Mouse (Mus musculus) heart, embryonic 12.5 days (tissue): ENCODE results near the gene Slc27a5. TPM values are rescaled to one million over a fixed set of nuclear protein-coding genes. Genes with fewer than 3 reads are reported as not detected.

Source experiments
- ATAC-seq: fragments of 200-750 bp; cut with Nextera tagmentation; 2 replicates; pipeline ENCODE4 v1.8.0; 2017; ENCODE audit warnings: moderate TSS enrichment, moderate library complexity; ENCODE audit not compliant: insufficient number of reproducible peaks, low FRiP score
- H3K27ac ChIP-seq: fragments of 300-500 bp; sonication (generic); 2 replicates; pipeline ENCODE4 v1.5.1; 2016; ENCODE audit warnings: mild to moderate bottlenecking, moderate library complexity; ENCODE audit not compliant: poor library complexity, severe bottlenecking
- H3K27me3 ChIP-seq: fragments of 300-500 bp; sonication (generic); replicated peaks from 2 replicates; pipeline ENCODE4 v1.6.1; 2016; ENCODE audit warnings: mild to moderate bottlenecking, moderate library complexity
- H3K36me3 ChIP-seq: fragments of 300-500 bp; sonication (generic); 2 replicates; pipeline ENCODE4 v1.6.1; 2016; ENCODE audit warnings: mild to moderate bottlenecking, moderate library complexity
- H3K4me1 ChIP-seq: fragments of 300-500 bp; sonication (generic); replicated peaks from 2 replicates; pipeline ENCODE4 v1.6.1; 2016; ENCODE audit warnings: mild to moderate bottlenecking
- H3K4me2 ChIP-seq: fragments of 300-500 bp; sonication (generic); 2 replicates; pipeline ENCODE4 v1.6.1; 2016; ENCODE audit warnings: mild to moderate bottlenecking, moderate library complexity
- H3K4me3 ChIP-seq: fragments of 300-500 bp; sonication (generic); 2 replicates; pipeline ENCODE4 v1.5.1; 2016; ENCODE audit warnings: mild to moderate bottlenecking
- H3K9ac ChIP-seq: fragments of 300-500 bp; sonication (generic); 2 replicates; pipeline ENCODE4 v1.6.1; 2016; ENCODE audit warnings: mild to moderate bottlenecking, moderate library complexity
- H3K9me3 ChIP-seq: fragments of 300-500 bp; sonication (generic); replicated peaks from 2 replicates; pipeline ENCODE4 v1.6.1; 2016; ENCODE audit warnings: mild to moderate bottlenecking, moderate library complexity
- WGBS: fragments of 180-500 bp; shearing (Covaris S2); methylation state at CpG from one replicate; pipeline ENCODE4 v1.1.7; 2016; 5-methylcytosine and 5-hydroxymethylcytosine counted together
- polyA plus RNA-seq: library from polyadenylated mRNA; unstranded; fragments of >200 nt; fragmentation: Nextera tagmentation; extraction: Ambion mirVana; gene quantifications from 2 replicates; pipeline ENCODE4 v1.2.1, GENCODE M21; 2016

Gene Slc27a5
- polyA plus RNA-seq, 1 experiment from 2014 or later: not detected

DNA sequence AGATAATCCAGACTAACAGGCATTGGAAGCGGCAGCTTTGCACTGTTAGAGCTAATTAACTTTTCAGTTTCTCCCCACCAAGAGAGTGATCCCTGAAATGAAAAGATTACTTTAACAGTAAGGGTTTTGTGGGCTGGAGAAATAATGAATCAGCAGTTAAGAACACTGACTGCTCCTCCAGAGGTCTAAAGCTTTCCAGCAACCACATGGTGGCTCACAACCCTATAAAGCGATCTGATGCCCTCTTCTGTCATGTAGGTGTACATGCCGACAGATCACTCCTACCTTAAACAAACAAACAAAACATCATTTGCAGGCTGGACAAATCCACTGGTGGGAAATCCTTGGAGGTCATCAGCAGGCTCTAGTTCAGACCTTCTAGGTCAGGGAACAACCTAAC is 43.1 kb downstream of the Slc27a5 start:
- ATAC-seq: no peak

DNA sequence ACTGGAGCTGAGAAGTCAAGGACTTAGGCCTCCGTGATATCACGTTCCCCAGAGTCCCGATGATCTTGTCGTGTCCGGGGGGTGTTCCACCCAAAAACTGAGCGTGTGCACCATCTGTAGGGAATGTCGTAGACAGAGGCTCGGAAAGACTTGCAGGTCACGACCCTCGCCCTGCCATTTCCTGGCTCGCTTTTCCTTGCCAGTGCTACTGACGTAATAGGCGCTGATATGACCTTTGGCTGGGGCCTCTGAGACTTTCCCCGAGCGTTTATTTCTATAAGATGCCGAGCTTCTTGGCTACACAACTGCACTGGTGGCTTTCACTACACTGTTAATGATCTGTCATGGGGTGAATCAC is 48.1 kb downstream of the Slc27a5 start:
- no peaks in the 10 kb centered on the region for H3K27me3 ChIP-seq
- no peaks in the 10 kb centered on the region for H3K9me3 ChIP-seq
- peaks cover 9% of the 10 kb centered on the region for H3K4me1 ChIP-seq
- no peaks in the 10 kb centered on the region for H3K36me3 ChIP-seq
- H3K4me3 ChIP-seq: peak overlapping the region; percentile 57
- H3K9ac ChIP-seq: peak overlapping the region; percentile 73
- ATAC-seq: peak; percentile 60
- WGBS: 10% methylated on average over 16 of the region's 16 CpGs
- peak overlapping the region; percentile 88 for H3K4me2 ChIP-seq
- H3K27ac ChIP-seq: peak overlapping the region; percentile 70

More for the DNA sequence above, 43.1 kb downstream of the Slc27a5 start:
- no peak overlapping the region for H3K4me3 ChIP-seq
- 42% methylated on average over 3 of the region's 3 CpGs for WGBS
- no peak overlapping the region for H3K27ac ChIP-seq
- no peaks in the 10 kb centered on the region for H3K36me3 ChIP-seq
- no peak overlapping the region for H3K4me2 ChIP-seq
- no peaks in the 10 kb centered on the region for H3K27me3 ChIP-seq
- peak overlapping the region; percentile 21; the same call in 1 of the 2 replicates for H3K9ac ChIP-seq
- peaks cover 8% of the 10 kb centered on the region for H3K4me1 ChIP-seq
- no peaks in the 10 kb centered on the region for H3K9me3 ChIP-seq

DNA sequence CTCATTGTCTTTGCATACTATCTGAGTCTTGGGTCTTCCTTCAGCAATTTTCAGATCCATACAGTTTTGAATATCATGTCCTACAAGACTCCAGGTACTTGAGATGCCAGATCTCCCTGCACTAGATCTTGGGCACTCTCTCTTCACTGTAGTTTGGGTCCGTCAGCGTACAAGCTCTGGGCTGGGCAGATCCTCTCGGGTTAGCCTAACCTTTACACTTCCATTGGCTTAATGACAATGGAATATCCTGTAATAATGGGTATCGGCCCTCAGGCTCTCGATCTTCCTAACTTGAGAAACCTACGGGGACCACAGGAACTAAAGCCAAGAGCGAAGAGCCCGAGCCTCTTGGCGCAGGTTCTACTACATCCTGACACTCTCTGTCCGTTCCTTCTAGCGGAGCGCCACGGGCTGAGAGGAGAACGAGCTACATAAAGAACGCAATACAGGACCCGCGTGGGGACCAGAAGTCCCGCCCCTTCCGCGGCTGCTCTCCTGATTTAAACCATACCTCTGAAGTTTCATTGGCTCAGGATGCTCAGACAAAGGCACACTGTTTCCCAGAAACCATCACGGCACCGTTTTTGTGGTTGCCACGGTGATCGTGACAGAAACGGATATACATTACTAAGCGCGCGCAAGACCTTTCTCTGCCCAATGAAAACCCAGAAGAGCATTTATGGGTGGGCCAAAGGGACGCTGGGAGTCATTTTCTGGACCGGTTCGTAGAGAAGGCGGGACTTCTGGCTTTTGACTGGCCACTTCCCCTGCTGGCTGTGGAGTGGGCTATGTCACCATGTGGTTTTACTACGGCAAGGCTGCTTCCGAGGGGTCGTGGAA is 48.7 kb downstream of the Slc27a5 start:
- H3K9ac ChIP-seq: peak overlapping the region; percentile 73
- no peaks in the 10 kb centered on the region for H3K27me3 ChIP-seq
- peak overlapping the region; percentile 57 for H3K4me3 ChIP-seq
- peaks cover 9% of the 10 kb centered on the region for H3K4me1 ChIP-seq
- peak; percentile 95 for ATAC-seq
- peak overlapping the region; percentile 70 for H3K27ac ChIP-seq
- 11% methylated on average over 35 of the region's 35 CpGs for WGBS
- no peaks in the 10 kb centered on the region for H3K9me3 ChIP-seq
- no peaks in the 10 kb centered on the region for H3K36me3 ChIP-seq
- peak overlapping the region; percentile 88 for H3K4me2 ChIP-seq

DNA sequence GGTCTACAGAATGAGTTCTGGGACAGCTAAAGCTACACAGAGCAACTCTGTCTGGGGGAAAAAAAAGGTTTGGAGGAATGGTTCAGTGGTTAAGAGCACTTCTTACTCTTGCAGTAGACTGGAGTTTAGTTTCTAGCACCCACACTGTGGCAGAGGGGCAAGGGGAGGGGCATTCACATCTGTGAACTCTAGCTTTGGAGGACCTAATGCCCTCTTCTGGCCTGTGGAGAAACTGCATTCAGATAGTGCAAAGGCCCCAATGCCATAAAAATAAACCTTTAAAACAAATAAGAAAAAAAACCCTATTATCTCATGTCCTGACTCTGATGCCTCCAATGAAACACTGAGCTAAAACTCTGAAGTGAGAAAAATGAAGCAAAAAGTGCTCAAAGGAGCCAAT is 54.5 kb downstream of the Slc27a5 start:
- Histone ChIP-seq H3K4me3 (no peak overlapping the region), H3K36me3 (no peaks in the 10 kb centered on the region), H3K4me1 (no peaks in the 10 kb centered on the region), H3K27ac (no peak overlapping the region), H3K9ac (no peak overlapping the region), H3K4me2 (no peak overlapping the region), H3K27me3 (no peaks in the 10 kb centered on the region), H3K9me3 (no peaks in the 10 kb centered on the region)
- no peak for ATAC-seq

DNA sequence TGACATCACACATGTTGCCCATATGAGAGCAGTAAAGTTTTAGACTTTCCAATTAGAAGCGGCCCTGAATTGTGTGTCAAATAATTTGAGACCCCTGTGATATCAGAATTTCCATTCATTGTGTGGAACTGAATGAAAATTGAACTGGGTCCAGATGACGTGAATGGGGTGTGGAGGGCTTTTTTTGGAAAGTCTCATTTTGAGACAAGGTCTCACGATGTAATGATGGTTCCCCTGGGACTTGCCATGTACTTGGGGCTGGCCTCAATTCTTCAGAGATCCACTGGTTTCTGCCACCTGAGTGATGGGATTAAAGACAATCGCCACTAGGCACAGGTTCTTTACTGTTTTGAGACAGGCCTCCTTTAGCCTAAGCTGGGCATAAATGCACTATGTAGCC is 57.4 kb downstream of the Slc27a5 start:
- Histone ChIP-seq H3K4me1 (no peaks in the 10 kb centered on the region), H3K36me3 (no peaks in the 10 kb centered on the region), H3K9me3 (no peaks in the 10 kb centered on the region), H3K9ac (no peak overlapping the region), H3K27me3 (no peaks in the 10 kb centered on the region), H3K27ac (no peak overlapping the region), H3K4me3 (no peak overlapping the region), H3K4me2 (no peak overlapping the region)
- no peak for ATAC-seq
- 78% methylated on average over 4 of the region's 4 CpGs for WGBS

Other genes with a start within 250 kb of the Slc27a5 start
- gene Zscan18, start 194.6 kb downstream of the Slc27a5 start, polyA plus RNA-seq: 10.4 and 12.0 TPM in 2 replicates
- 11.9 and 12.2 TPM in 2 replicates for gene Zfp329, start 179.3 kb downstream of the Slc27a5 start, polyA plus RNA-seq
- 22.9 and 23.1 TPM in 2 replicates for gene Zfp110, start 163.4 kb downstream of the Slc27a5 start, polyA plus RNA-seq
- gene Zfp128, start 117.0 kb downstream of the Slc27a5 start, polyA plus RNA-seq: 3.0 and 3.2 TPM in 2 replicates
- 10.9 and 11.3 TPM in 2 replicates for gene Zscan22, start 100.4 kb downstream of the Slc27a5 start, polyA plus RNA-seq
- 456 and 474 TPM in 2 replicates for gene Rps5, start 75.9 kb downstream of the Slc27a5 start, polyA plus RNA-seq
- 0.95 and 1.1 TPM in 2 replicates for gene Rnf225, start 70.8 kb downstream of the Slc27a5 start, polyA plus RNA-seq
- 7.8 and 8.0 TPM in 2 replicates for gene Zfp324, start 32.4 kb downstream of the Slc27a5 start, polyA plus RNA-seq
- gene Zfp446, start 20.3 kb downstream of the Slc27a5 start, polyA plus RNA-seq: 6.4 and 7.2 TPM in 2 replicates
- 221 and 228 TPM in 2 replicates for gene Trim28, start 922 bp upstream of the Slc27a5 start, polyA plus RNA-seq
- 16.2 and 18.7 TPM in 2 replicates for gene Zbtb45, start 11.8 kb upstream of the Slc27a5 start, polyA plus RNA-seq
- gene Chmp2a, start 36.6 kb upstream of the Slc27a5 start, polyA plus RNA-seq: 127 and 131 TPM in 2 replicates
- 160 and 170 TPM in 2 replicates for gene Ube2m, start 40.1 kb upstream of the Slc27a5 start, polyA plus RNA-seq
- gene Mzf1, start 56.6 kb upstream of the Slc27a5 start, polyA plus RNA-seq: 2.0 and 2.3 TPM in 2 replicates
- gene Vmn1r85, start 97.0 kb upstream of the Slc27a5 start, polyA plus RNA-seq: not detected in 2 replicates
- not detected in 2 replicates for gene Vmn1r86, start 121.7 kb upstream of the Slc27a5 start, polyA plus RNA-seq
- not detected in 2 replicates for gene Vmn1r87, start 142.0 kb upstream of the Slc27a5 start, polyA plus RNA-seq
- gene Vmn1r88, start 161.4 kb upstream of the Slc27a5 start, polyA plus RNA-seq: not detected in 2 replicates
- gene Vmn1r89, start 214.8 kb upstream of the Slc27a5 start, polyA plus RNA-seq: not detected in 2 replicates